ENCODE assay signal across 8 mouse cellular contexts in genomic region chr15:79400134-79400974, GRCm38 (mm10). TPM values are rescaled to one million over a fixed set of nuclear protein-coding genes. Genes with fewer than 3 reads are reported as not detected.
DNase-seq lines count a peak whose midpoint lies in the region; ATAC-seq and TF ChIP-seq lines count a peak whose summit lies in the region.

No protein-coding gene starts in this region.

- no peak overlapping the region for H3K4me3 ChIP-seq in kidney, embryonic 16.5 days (ENCODE audit: low read length)
- peak overlapping the region; percentile 43 for H3K4me3 ChIP-seq in brown adipose tissue, adult 24 weeks (ENCODE audit: insufficient read depth, low read depth, low read length)
- no peak overlapping the region for H3K4me3 ChIP-seq in hindbrain, embryonic 14.5 days (replicated peaks; ENCODE audit: low read length)
- H3K4me3 ChIP-seq in myocyte = peak overlapping the region; percentile 72

- peaks cover 53% of the 10 kb centered on the region for H3K79me2 ChIP-seq in myocyte (ENCODE audit: control insufficient read depth, insufficient read depth)

- H3K9me3 ChIP-seq in kidney, embryonic 16.5 days (ENCODE audit: low read length) = no peaks in the 10 kb centered on the region
- H3K9me3 ChIP-seq in hindbrain, embryonic 14.5 days (ENCODE audit: control insufficient read depth, low read length) = no peaks in the 10 kb centered on the region

- H3K27me3 ChIP-seq in kidney, embryonic 16.5 days (ENCODE audit: insufficient read depth, low read length) = no peaks in the 10 kb centered on the region
- 0 out of 2 replicates have a peak, but pooled peaks cover 3% of the 10 kb centered on the region for H3K27me3 ChIP-seq in hindbrain, embryonic 14.5 days (ENCODE audit: control insufficient read depth, insufficient read depth, low read length)
- no peaks in the 10 kb centered on the region for H3K27me3 ChIP-seq in myocyte (ENCODE audit: control insufficient read depth, insufficient read depth, insufficient read length)

- no peak for ATAC-seq in kidney, embryonic 16.5 days (ENCODE audit: low FRiP score, low TSS enrichment)
- ATAC-seq in hindbrain, embryonic 14.5 days (ENCODE audit: low FRiP score) = no peak

- WGBS in kidney, embryonic 16.5 days = 39% methylated on average over 6 of the region's 6 CpGs
- WGBS in hindbrain, embryonic 14.5 days = 77% methylated on average over 6 of the region's 6 CpGs

- peak overlapping the region; percentile 60; the same call in 1 of the 2 replicates for H3K9ac ChIP-seq in kidney, embryonic 16.5 days (replicated peaks; ENCODE audit: low read length)
- H3K9ac ChIP-seq in hindbrain, embryonic 14.5 days = no peak overlapping the region

- peak overlapping the region; percentile 54; the same call in 1 of the 2 replicates for H3K27ac ChIP-seq in kidney, embryonic 16.5 days (ENCODE audit: low read length)
- peak overlapping the region; percentile 89 for H3K27ac ChIP-seq in brown adipose tissue, adult 24 weeks (replicated peaks; ENCODE audit: low read depth, low read length)
- no peak overlapping the region for H3K27ac ChIP-seq in hindbrain, embryonic 14.5 days

- peaks cover 49% of the 10 kb centered on the region for H3K4me1 ChIP-seq in kidney, embryonic 16.5 days (ENCODE audit: insufficient read depth, low read length)
- H3K4me1 ChIP-seq in brown adipose tissue, adult 24 weeks (ENCODE audit: control insufficient read depth, insufficient read depth, insufficient read length, low read length) = peaks cover 42% of the 10 kb centered on the region
- H3K4me1 ChIP-seq in hindbrain, embryonic 14.5 days (replicated peaks; ENCODE audit: control insufficient read depth, insufficient read depth, low read length) = peaks cover 30% of the 10 kb centered on the region

- H3K36me3 ChIP-seq in kidney, embryonic 16.5 days (ENCODE audit: insufficient read depth, low read length) = no peaks in the 10 kb centered on the region
- 0 out of 2 replicates have a peak, but pooled peaks cover 4% of the 10 kb centered on the region for H3K36me3 ChIP-seq in hindbrain, embryonic 14.5 days (replicated peaks; ENCODE audit: control insufficient read depth, insufficient read depth)
- H3K36me3 ChIP-seq in myocyte (ENCODE audit: control insufficient read depth, insufficient read depth) = no peaks in the 10 kb centered on the region

- no peak for TF ChIP-seq POLR2A in myocyte (IDR thresholded peaks at IDR 0.05; ENCODE audit: insufficient read length, low read depth)

- peak overlapping the region; percentile 87 for H3K4me2 ChIP-seq in kidney, embryonic 16.5 days (replicated peaks; ENCODE audit: low read depth, low read length)
- H3K4me2 ChIP-seq in hindbrain, embryonic 14.5 days (replicated peaks) = peak overlapping the region; percentile 94; the same call in 1 of the 2 replicates
- peak overlapping the region; percentile 88 for H3K4me2 ChIP-seq in myocyte (ENCODE audit: low read depth)

- no peak for DNase-seq in kidney, adult 18-20 months
- no peak for DNase-seq in hindbrain, embryonic 14.5 days (ENCODE audit: low spot score)
- no peak for DNase-seq in cerebellum, adult 18-20 months
- no peak for DNase-seq in cerebellum, postnatal 36 days
- DNase-seq in layer of hippocampus, adult 11-12 months (ENCODE audit: low spot score) = no peak

- no peak overlapping the region for H3ac ChIP-seq in myocyte (ENCODE audit: control insufficient read depth, insufficient read length)

TF ChIP-seq in myocyte, 11 proteins besides CTCF, POLR2A, EP300 and RAD21:
- TF ChIP-seq TCF12 (IDR thresholded peaks at IDR 0.05; ENCODE audit: insufficient read depth, poor library complexity, severe bottlenecking) (no peak), MYOD1 (IDR thresholded peaks at IDR 0.05; ENCODE audit: control insufficient read depth in 1 of 3, insufficient read length in 2 of 3, low read depth in 2 of 3) (no peak), MYOG (IDR thresholded peaks at IDR 0.05; ENCODE audit: control insufficient read depth in 1 of 3, insufficient read depth in 1 of 3, insufficient read length in 2 of 3, low read depth in 2 of 3) (no peak), MAX (IDR thresholded peaks at IDR 0.05; ENCODE audit: low read depth) (no peak), REST (IDR thresholded peaks at IDR 0.05; ENCODE audit: insufficient read depth, insufficient read length) (no peak), POLR2AphosphoS2 (IDR thresholded peaks at IDR 0.05; ENCODE audit: insufficient read length, low read depth) (no peak), E2F4 (IDR thresholded peaks at IDR 0.05; ENCODE audit: insufficient read depth) (no peak), CEBPB (IDR thresholded peaks at IDR 0.05; ENCODE audit: insufficient read depth, poor library complexity, severe bottlenecking) (no peak), USF1 (IDR thresholded peaks at IDR 0.05; ENCODE audit: low read depth) (peak; percentile 84)

RNA-seq across cellular contexts. Expression of gene Tmem184b, which starts 3.0 kb away (rescaled TPM):
- 75.0 and 80.5 TPM in 2 replicates for polyA plus RNA-seq in kidney, embryonic 16.5 days (2015; fragmentation: Nextera tagmentation; extraction: Ambion mirVana)
- 60.3 and 71.0 TPM in 2 replicates for polyA plus RNA-seq in brown adipose tissue, adult 24 weeks (2012; ENCODE audit: insufficient read depth, insufficient read length, missing spikeins)
- polyA plus RNA-seq in hindbrain, embryonic 14.5 days (2014; fragmentation: Nextera tagmentation; extraction: Ambion mirVana) = 39.9 and 40.0 TPM in 2 replicates
- polyA plus RNA-seq in myocyte (2012; fragmentation: generic; extraction: Trizol) = 110 TPM

RNA-seq across cellular contexts. Expression of gene Maff, which starts 53.9 kb away (rescaled TPM):
- polyA plus RNA-seq in kidney, embryonic 16.5 days (2015; fragmentation: Nextera tagmentation; extraction: Ambion mirVana) = 3.7 and 4.0 TPM in 2 replicates
- polyA plus RNA-seq in brown adipose tissue, adult 24 weeks (2012; ENCODE audit: insufficient read depth, insufficient read length, missing spikeins) = 9.8 and 11.4 TPM in 2 replicates
- 1.1 TPM in 2 replicates for polyA plus RNA-seq in hindbrain, embryonic 14.5 days (2014; fragmentation: Nextera tagmentation; extraction: Ambion mirVana)
- 15.6 TPM for polyA plus RNA-seq in myocyte (2012; fragmentation: generic; extraction: Trizol)

RNA-seq across cellular contexts. Expression of gene Csnk1e, which starts 55.0 kb away (rescaled TPM):
- polyA plus RNA-seq in kidney, embryonic 16.5 days (2015; fragmentation: Nextera tagmentation; extraction: Ambion mirVana) = 66.0 and 71.5 TPM in 2 replicates
- 17.4 and 24.8 TPM in 2 replicates for polyA plus RNA-seq in brown adipose tissue, adult 24 weeks (2012; ENCODE audit: insufficient read depth, insufficient read length, missing spikeins)
- polyA plus RNA-seq in hindbrain, embryonic 14.5 days (2014; fragmentation: Nextera tagmentation; extraction: Ambion mirVana) = 184 and 213 TPM in 2 replicates
- 116 TPM for polyA plus RNA-seq in myocyte (2012; fragmentation: generic; extraction: Trizol)

Comparison
In these comparisons a context has a peak if more than half of its experiments do, and no peak if none do; other contexts are left out.
1. H3K4me3 ChIP-seq: peak in brown adipose tissue, adult 24 weeks (single experiment) and myocyte (single experiment); none in kidney, embryonic 16.5 days (single experiment) and hindbrain, embryonic 14.5 days (single experiment).
2. Peak in every context shown above with its lines, with median percentiles within 50 percentile points of each other: H3K4me2 ChIP-seq.